Mouse (Mus musculus): ENCODE results near the gene Trp53i13. TPM values are rescaled to one million over a fixed set of nuclear protein-coding genes. Genes with fewer than 3 reads are reported as not detected.

Gene Trp53i13
- polyA plus RNA-seq, 1 experiment, result 11.6 TPM

DNA sequence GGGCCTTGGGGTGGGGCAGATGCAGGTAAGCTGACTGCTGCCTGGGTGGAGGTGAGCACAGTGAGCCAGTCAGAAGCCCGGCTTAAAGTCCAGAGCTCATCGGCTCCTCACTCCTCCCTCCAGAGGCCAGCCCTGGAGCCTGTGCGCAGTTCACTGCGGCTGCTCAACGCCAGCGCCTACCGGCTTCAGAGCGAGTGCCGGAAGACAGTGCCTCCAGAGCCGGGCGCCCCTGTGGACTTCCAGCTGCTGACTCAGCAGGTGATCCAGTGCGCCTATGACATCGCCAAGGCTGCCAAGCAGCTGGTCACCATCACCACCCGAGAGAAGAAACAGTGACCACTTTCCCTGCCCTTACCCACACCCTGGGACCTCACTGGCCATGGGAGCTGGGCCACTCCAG is 9.5 kb downstream of the Trp53i13 start:
- no peak for DNase-seq (ENCODE audit: low read depth)
- TF ChIP-seq CTCF (IDR thresholded peaks at IDR 0.05; ENCODE audit: borderline replicate concordance, extremely low read depth, insufficient read depth, insufficient read length), result no peak
- TF ChIP-seq POLR2A (IDR thresholded peaks at IDR 0.05; ENCODE audit: borderline replicate concordance, extremely low read depth, insufficient read depth, insufficient read length, poor library complexity, severe bottlenecking), result no peak

DNA sequence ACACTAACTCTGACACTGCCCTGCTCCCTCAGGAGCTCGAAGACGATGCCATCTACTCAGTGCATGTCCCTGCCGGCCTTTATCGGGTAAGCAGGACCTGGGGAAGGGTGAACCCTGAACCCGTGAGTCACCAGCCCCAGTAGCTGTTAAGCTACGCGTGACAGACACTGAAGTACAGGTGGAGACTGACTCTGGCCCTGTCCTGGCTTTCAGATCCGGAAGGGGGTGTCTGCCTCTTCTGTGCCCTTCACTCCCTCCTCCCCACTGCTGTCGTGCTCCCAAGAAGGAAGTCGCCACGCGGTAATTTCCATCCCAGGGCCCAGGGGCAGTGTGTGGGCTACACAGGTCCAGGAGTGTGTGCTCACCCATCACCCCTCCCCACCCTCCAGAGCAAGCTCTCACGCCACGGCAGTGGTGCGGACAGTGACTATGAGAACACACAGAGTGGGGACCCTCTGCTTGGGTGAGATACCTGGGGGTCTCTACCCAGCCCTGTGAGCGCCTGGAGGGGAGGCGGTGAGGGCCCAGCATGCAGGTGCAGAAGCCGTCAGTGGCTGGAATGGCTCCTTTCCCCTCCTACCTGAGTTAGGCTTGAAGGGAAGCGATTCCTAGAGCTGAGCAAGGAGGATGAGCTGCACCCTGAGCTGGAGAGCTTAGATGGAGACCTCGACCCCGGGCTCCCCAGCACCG is 10.3 kb downstream of the Trp53i13 start:
- DNase-seq (ENCODE audit: low read depth), result no peak

DNA sequence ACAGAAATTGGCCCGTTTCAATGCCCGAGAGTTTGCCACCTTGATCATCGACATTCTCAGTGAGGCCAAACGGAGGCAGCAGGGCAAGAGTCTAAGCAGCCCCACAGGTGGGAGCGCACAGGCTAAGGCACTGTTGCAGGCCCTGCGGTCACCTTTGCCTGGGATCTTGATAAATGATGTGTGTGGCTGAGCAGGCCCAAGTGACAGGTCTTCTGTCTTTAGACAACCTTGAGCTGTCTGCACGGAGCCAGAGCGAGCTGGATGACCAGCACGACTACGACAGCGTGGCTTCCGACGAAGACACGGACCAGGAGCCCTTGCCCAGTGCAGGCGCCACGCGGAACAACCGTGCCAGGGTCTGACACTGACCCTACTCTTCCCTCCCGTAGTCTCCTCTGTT is 11.4 kb downstream of the Trp53i13 start:
- no peak for TF ChIP-seq POLR2A (IDR thresholded peaks at IDR 0.05; ENCODE audit: borderline replicate concordance, extremely low read depth, insufficient read depth, insufficient read length, poor library complexity, severe bottlenecking)
- no peak for TF ChIP-seq CTCF (IDR thresholded peaks at IDR 0.05; ENCODE audit: borderline replicate concordance, extremely low read depth, insufficient read depth, insufficient read length)

More for the DNA sequence above, 10.3 kb downstream of the Trp53i13 start:
- TF ChIP-seq POLR2A (IDR thresholded peaks at IDR 0.05; ENCODE audit: borderline replicate concordance, extremely low read depth, insufficient read depth, insufficient read length, poor library complexity, severe bottlenecking) (no peak), CTCF (IDR thresholded peaks at IDR 0.05; ENCODE audit: borderline replicate concordance, extremely low read depth, insufficient read depth, insufficient read length) (no peak)

DNA sequence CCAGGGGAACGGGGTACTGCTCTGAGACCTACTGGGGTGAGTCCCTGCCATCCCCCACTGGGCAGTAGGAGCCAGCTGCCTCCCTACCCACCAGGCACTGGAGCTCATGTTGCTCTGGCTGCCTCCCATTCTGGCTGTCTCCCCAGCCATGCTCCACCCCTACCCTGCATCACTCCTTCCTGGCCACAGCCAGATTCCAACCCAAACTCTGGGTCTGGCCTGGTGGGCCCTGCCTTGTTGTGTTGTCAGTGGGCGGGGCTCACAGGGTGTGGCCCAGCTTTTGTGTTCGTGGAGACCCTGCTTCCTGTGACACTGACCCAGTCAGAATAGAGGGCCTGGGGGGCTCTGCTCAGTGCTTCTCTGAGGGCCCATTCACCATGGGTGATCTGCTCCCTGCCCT is 12.3 kb downstream of the Trp53i13 start:
- DNase-seq (ENCODE audit: low read depth), result no peak
- no peak for TF ChIP-seq CTCF (IDR thresholded peaks at IDR 0.05; ENCODE audit: borderline replicate concordance, extremely low read depth, insufficient read depth, insufficient read length)
- no peak for TF ChIP-seq POLR2A (IDR thresholded peaks at IDR 0.05; ENCODE audit: borderline replicate concordance, extremely low read depth, insufficient read depth, insufficient read length, poor library complexity, severe bottlenecking)

More for the DNA sequence above, 11.4 kb downstream of the Trp53i13 start:
- no peak for DNase-seq (ENCODE audit: low read depth)

DNA sequence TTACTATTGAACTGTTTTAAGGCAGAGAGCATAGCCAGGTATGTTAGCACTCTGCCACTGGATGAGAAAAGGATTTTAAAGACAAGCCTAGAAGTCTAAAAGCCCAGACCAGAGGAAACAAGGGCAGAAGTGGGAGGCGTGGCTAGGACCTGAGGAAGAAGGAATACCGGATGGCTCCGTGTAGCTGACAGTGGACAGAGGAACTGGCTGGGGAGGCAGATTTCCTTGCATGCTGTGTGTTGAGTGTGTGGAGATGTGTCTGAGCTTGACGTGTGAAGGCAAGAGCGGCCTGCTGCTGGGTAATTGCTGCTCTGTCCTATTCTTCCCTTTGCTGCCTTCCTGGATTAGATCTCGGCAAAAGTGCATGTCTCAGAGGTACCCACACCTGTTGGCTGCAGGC is 13.3 kb downstream of the Trp53i13 start:
- no peak for DNase-seq (ENCODE audit: low read depth)
- TF ChIP-seq POLR2A (IDR thresholded peaks at IDR 0.05; ENCODE audit: borderline replicate concordance, extremely low read depth, insufficient read depth, insufficient read length, poor library complexity, severe bottlenecking), result no peak
- no peak for TF ChIP-seq CTCF (IDR thresholded peaks at IDR 0.05; ENCODE audit: borderline replicate concordance, extremely low read depth, insufficient read depth, insufficient read length)

DNA sequence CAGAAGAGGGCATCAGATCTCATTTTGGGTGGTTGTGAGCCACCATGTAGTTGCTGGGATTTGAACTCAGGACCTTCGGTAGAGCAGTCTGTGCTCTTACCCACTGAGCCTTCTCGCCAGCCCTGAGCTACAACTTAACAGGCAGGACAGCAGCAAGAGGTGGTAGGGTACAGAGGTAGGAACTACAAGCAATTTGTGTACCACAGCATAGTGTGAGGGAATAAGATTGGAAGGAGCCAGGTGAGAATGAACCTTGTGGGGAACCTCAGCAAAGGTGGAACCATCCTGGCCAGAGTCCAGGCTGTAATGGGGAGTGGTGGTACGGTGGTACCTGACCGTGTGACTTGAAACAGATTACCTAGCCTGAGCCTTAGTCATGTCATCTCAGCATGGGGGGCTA is 13.8 kb downstream of the Trp53i13 start:
- DNase-seq (ENCODE audit: low read depth), result no peak
- TF ChIP-seq CTCF (IDR thresholded peaks at IDR 0.05; ENCODE audit: borderline replicate concordance, extremely low read depth, insufficient read depth, insufficient read length), result no peak
- TF ChIP-seq POLR2A (IDR thresholded peaks at IDR 0.05; ENCODE audit: borderline replicate concordance, extremely low read depth, insufficient read depth, insufficient read length, poor library complexity, severe bottlenecking), result no peak

DNA sequence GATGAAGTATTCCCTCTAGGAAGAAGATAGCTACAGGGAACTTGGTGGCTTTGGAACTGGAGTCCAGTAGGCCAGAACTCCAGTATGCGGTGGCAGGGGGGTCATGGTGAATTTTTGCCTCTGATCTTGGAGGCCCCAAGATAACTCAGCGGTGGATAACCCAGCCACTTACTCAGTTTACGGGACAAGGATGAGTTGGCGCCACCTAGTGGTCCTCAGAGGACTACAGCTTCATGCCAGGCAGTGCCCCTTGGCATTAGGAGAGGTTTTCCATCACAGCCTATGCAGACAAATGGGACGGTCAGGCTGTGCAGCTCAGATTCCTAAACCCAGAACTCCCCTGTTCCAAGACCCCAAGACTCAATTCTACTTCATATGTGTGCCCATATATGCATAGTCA is 14.4 kb downstream of the Trp53i13 start:
- TF ChIP-seq POLR2A (IDR thresholded peaks at IDR 0.05; ENCODE audit: borderline replicate concordance, extremely low read depth, insufficient read depth, insufficient read length, poor library complexity, severe bottlenecking) (no peak), CTCF (IDR thresholded peaks at IDR 0.05; ENCODE audit: borderline replicate concordance, extremely low read depth, insufficient read depth, insufficient read length) (peak; percentile 93)
- peak; percentile 91 for DNase-seq (ENCODE audit: low read depth)

DNA sequence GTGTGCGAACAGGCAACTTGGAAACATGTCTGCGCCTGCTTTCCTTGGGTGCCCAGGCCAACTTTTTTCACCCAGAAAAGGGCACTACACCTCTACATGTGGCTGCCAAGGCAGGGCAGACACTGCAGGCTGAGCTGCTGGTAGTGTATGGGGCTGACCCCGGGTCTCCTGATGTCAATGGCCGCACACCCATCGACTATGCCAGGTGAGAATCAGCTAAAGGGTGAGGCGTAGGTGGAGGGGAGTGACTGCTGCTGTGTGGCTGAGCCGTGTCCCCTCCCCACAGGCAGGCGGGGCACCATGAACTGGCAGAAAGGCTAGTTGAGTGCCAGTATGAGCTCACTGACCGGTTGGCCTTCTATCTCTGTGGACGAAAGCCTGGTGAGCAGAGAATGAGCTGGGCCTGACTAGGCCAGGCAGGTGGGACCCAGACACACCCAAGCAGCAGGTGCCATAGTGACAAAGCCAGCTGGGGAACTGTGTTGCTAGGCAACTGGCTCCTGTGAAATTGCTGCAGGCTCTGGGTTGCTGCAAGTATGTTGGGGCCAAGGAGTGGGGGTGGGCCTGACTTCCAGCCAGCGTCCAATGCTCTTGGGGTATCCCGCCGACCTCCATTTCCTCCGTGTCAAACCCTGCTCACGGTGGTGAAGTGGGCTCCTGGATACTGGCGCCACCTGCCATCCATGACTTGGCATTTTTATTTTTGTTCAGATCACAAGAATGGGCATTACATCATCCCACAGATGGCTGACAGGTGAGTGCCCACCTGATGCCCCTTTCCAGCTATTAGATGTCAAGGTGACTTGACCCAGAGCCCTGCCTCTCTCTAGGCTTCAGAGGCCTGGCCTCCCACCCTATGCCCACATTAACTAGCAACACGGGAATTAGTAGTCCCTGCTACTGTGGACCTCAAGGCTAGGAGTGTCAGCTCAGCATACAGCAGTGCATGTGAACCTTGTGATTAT is 15.1 kb downstream of the Trp53i13 start:
- no peak for TF ChIP-seq CTCF (IDR thresholded peaks at IDR 0.05; ENCODE audit: borderline replicate concordance, extremely low read depth, insufficient read depth, insufficient read length)
- DNase-seq (ENCODE audit: low read depth), result no peak

DNA sequence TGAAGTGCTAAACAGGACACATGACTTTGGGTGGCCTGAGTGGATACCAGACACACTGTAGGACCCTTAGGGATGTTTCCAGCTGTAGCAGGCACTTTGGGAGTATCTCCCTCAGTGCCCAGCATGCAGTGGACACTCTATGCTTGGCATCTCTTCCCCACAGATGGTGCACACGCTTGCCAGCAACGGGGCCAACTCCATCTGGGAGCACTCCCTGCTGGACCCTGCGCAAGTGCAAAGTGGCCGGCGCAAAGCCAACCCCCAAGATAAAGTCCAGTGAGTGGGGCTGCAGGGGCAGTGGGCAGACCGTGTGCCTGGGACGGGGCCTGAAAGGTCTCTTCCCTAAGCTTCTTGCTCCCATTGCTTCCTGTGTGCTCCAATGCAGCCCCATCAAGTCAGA is 16.4 kb downstream of the Trp53i13 start:
- TF ChIP-seq CTCF (IDR thresholded peaks at IDR 0.05; ENCODE audit: borderline replicate concordance, extremely low read depth, insufficient read depth, insufficient read length) (no peak), POLR2A (IDR thresholded peaks at IDR 0.05; ENCODE audit: borderline replicate concordance, extremely low read depth, insufficient read depth, insufficient read length, poor library complexity, severe bottlenecking) (no peak)
- no peak for DNase-seq (ENCODE audit: low read depth)

DNA sequence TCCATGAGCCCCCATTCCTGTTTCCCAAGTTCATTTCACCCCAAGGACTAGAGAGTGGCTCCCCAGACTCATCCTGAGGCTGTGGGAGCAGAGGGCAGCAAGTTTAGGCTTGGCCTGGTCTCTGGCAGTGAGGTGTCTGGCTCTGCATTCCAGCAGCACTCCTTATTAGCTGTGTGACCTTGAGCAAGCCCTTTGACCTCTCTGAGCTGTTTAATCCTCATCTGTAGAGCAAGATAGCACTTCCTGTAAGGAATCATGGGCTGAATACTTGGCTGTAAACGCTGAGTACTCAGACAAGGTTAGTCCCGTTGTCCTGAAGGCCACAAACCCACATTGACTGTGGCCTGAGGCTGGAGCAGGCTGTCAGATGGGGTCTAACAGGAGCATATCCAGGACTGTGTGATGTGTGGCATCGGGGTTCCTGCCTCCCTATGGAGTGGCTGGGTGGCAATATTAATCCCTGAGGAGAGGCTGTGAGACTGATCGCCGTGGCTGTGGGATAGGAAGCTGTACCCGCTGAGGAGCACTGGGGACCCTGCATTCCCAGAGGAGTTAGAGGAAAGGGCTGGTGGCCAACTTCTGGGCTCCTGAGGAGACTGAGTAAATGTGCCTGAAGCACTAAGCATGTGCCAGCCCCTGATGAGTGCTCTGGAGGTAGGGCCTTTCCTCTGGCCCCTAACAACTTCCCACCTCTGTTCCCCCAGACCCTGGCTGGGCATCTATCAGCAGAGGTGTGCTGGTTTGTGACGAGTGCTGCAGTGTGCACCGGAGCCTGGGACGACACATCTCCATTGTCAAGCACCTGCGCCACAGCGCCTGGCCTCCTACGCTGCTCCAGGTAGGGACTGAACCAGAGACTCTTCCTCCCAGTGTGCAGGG is 17.3 kb downstream of the Trp53i13 start:
- TF ChIP-seq POLR2A (IDR thresholded peaks at IDR 0.05; ENCODE audit: borderline replicate concordance, extremely low read depth, insufficient read depth, insufficient read length, poor library complexity, severe bottlenecking) (no peak), CTCF (IDR thresholded peaks at IDR 0.05; ENCODE audit: borderline replicate concordance, extremely low read depth, insufficient read depth, insufficient read length) (no peak)
- no peak for DNase-seq (ENCODE audit: low read depth)

DNA sequence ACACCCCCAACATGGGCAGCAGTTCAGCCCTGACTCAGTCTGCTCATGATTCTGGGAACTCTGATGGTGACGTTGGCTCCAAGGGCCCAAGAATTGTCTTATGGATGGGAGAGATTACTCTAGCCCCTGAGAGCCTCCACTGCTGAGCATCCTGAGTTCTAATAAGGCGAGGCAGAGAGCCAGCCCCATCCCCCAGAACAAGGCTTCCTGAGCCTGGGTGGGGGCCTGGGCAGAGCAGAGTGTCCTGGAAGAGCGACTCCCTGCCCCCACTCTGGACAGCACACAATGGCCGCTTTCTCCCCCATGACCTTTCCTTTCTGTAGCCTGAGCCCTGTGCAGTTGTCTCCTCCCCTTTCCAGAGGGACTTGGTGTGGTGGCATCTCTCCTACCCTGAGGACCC is 17.9 kb downstream of the Trp53i13 start:
- TF ChIP-seq CTCF (IDR thresholded peaks at IDR 0.05; ENCODE audit: borderline replicate concordance, extremely low read depth, insufficient read depth, insufficient read length), result no peak
- no peak for TF ChIP-seq POLR2A (IDR thresholded peaks at IDR 0.05; ENCODE audit: borderline replicate concordance, extremely low read depth, insufficient read depth, insufficient read length, poor library complexity, severe bottlenecking)
- DNase-seq (ENCODE audit: low read depth), result no peak
